Mouse (Mus musculus) embryonic facial prominence, embryonic 10.5 days (tissue): ENCODE data around the gene Uhmk1. TPM values are rescaled to one million over a fixed set of nuclear protein-coding genes. Genes with fewer than 3 reads are reported as not detected.
A peak's percentile ranks its signal among the peaks of the same experiment; 100 is the strongest.

Experiments used
- DNase-seq: peaks from one replicate; pipeline ENCODE4 v3.0.0-alpha.2; 2017; ENCODE audit warnings: low spot score
- H3K27ac ChIP-seq: fragments of 300-500 bp; sonication (generic); replicated peaks from 2 replicates; pipeline ENCODE4 v1.5.1; 2016; ENCODE audit warnings: mild to moderate bottlenecking
- H3K27me3 ChIP-seq: fragments of 300-500 bp; sonication (generic); replicated peaks from 2 replicates; pipeline ENCODE4 v1.6.1; 2016; ENCODE audit warnings: low read depth, mild to moderate bottlenecking; ENCODE audit not compliant: poor library complexity, severe bottlenecking
- H3K36me3 ChIP-seq: fragments of 300-500 bp; sonication (generic); replicated peaks from 2 replicates; pipeline ENCODE4 v1.6.1; 2016; ENCODE audit warnings: mild to moderate bottlenecking, moderate library complexity
- H3K4me1 ChIP-seq: fragments of 300-500 bp; sonication (generic); 2 replicates; pipeline ENCODE4 v1.6.1; 2016
- H3K4me3 ChIP-seq: fragments of 300-500 bp; sonication (generic); 2 replicates; pipeline ENCODE4 v1.5.1; 2016; ENCODE audit warnings: mild to moderate bottlenecking, moderate library complexity
- H3K9me3 ChIP-seq: fragments of 300-500 bp; sonication (generic); 2 replicates; pipeline ENCODE4 v1.6.1; 2016; ENCODE audit warnings: mild to moderate bottlenecking
- WGBS: fragments of 180-500 bp; shearing (Covaris S2); methylation state at CpG from one replicate; pipeline ENCODE4 v1.1.7; 2016; 5-methylcytosine and 5-hydroxymethylcytosine counted together
- polyA plus RNA-seq: library from polyadenylated mRNA; unstranded; fragments of >200 nt; fragmentation: Nextera tagmentation; extraction: Ambion mirVana; gene quantifications from 2 replicates; pipeline ENCODE4 v1.2.1, GENCODE M21; 2016

The Uhmk1 gene
- polyA plus RNA-seq, 1 experiment from 2014 or later: 10.6 TPM

- peak; percentile 19 for DNase-seq
- Histone ChIP-seq H3K9me3 (no peaks in the 10 kb centered on the region), H3K36me3 (peaks cover 93% of the 10 kb centered on the region), H3K4me1 (no peaks in the 10 kb centered on the region), H3K4me3 (no peak overlapping the region), H3K27me3 (no peaks in the 10 kb centered on the region), H3K27ac (no peak overlapping the region)
- 88% methylated on average over 3 of the region's 3 CpGs for WGBS
Observed at GRCm38 (mm10) chr1:170200379-170200778, 14.8 kb downstream of the Uhmk1 start.

- no peak overlapping the region for H3K27ac ChIP-seq
- no peak for DNase-seq
- 95% methylated on average over 8 of the region's 8 CpGs for WGBS
- H3K4me1 ChIP-seq: no peaks in the 10 kb centered on the region
- peaks cover 92% of the 10 kb centered on the region for H3K36me3 ChIP-seq
- no peaks in the 10 kb centered on the region for H3K9me3 ChIP-seq
- H3K27me3 ChIP-seq: no peaks in the 10 kb centered on the region
- H3K4me3 ChIP-seq: no peak overlapping the region
Observed at GRCm38 (mm10) chr1:170196211-170196610, 19.0 kb downstream of the Uhmk1 start.

- DNase-seq: no peak
- H3K9me3 ChIP-seq: no peaks in the 10 kb centered on the region
- no peaks in the 10 kb centered on the region for H3K4me1 ChIP-seq
- peaks cover 53% of the 10 kb centered on the region for H3K36me3 ChIP-seq
- 95% methylated on average over 1 of the region's 1 CpGs for WGBS
- no peaks in the 10 kb centered on the region for H3K27me3 ChIP-seq
- H3K27ac ChIP-seq: no peak overlapping the region
- H3K4me3 ChIP-seq: no peak overlapping the region
Observed at GRCm38 (mm10) chr1:170191925-170192324, 23.3 kb downstream of the Uhmk1 start.

- no peak overlapping the region for H3K4me3 ChIP-seq
- H3K27me3 ChIP-seq: no peaks in the 10 kb centered on the region
- no peak overlapping the region for H3K27ac ChIP-seq
- DNase-seq: no peak
- 83% methylated on average over 4 of the region's 4 CpGs for WGBS
- no peaks in the 10 kb centered on the region for H3K4me1 ChIP-seq
- peaks cover 36% of the 10 kb centered on the region for H3K36me3 ChIP-seq
- H3K9me3 ChIP-seq: no peaks in the 10 kb centered on the region
Observed at GRCm38 (mm10) chr1:170190225-170190624, 25.0 kb downstream of the Uhmk1 start.

GRCm38 (mm10) chr1:170188601-170189000 lies 26.6 kb downstream of the Uhmk1 start:
- no peaks in the 10 kb centered on the region for H3K9me3 ChIP-seq
- no peaks in the 10 kb centered on the region for H3K4me1 ChIP-seq
- peaks cover 20% of the 10 kb centered on the region for H3K36me3 ChIP-seq
- no peaks in the 10 kb centered on the region for H3K27me3 ChIP-seq
- H3K4me3 ChIP-seq: no peak overlapping the region
- no peak for DNase-seq
- no peak overlapping the region for H3K27ac ChIP-seq
- 80% methylated on average over 11 of the region's 11 CpGs for WGBS

- 90% methylated on average over 5 of the region's 5 CpGs for WGBS
- Histone ChIP-seq H3K4me3 (no peak overlapping the region), H3K9me3 (no peaks in the 10 kb centered on the region), H3K4me1 (no peaks in the 10 kb centered on the region), H3K36me3 (peaks cover 6% of the 10 kb centered on the region), H3K27me3 (no peaks in the 10 kb centered on the region), H3K27ac (no peak overlapping the region)
- DNase-seq: no peak
Observed at GRCm38 (mm10) chr1:170186531-170186930, 28.7 kb downstream of the Uhmk1 start.

GRCm38 (mm10) chr1:170185137-170185536 lies 30.1 kb downstream of the Uhmk1 start:
- 94% methylated on average over 3 of the region's 3 CpGs for WGBS

GRCm38 (mm10) chr1:170182706-170183105 lies 32.5 kb downstream of the Uhmk1 start:
- DNase-seq: no peak
- no peaks in the 10 kb centered on the region for H3K27me3 ChIP-seq
- no peaks in the 10 kb centered on the region for H3K36me3 ChIP-seq
- no peaks in the 10 kb centered on the region for H3K4me1 ChIP-seq
- no peak overlapping the region for H3K4me3 ChIP-seq
- no peaks in the 10 kb centered on the region for H3K9me3 ChIP-seq
- H3K27ac ChIP-seq: no peak overlapping the region

More at GRCm38 (mm10) chr1:170185137-170185536, 30.1 kb downstream of the Uhmk1 start:
- Histone ChIP-seq H3K4me3 (no peak overlapping the region), H3K27me3 (no peaks in the 10 kb centered on the region), H3K36me3 (no peaks in the 10 kb centered on the region), H3K9me3 (no peaks in the 10 kb centered on the region), H3K27ac (no peak overlapping the region), H3K4me1 (no peaks in the 10 kb centered on the region)
- DNase-seq: no peak

- no peak for DNase-seq
- H3K4me1 ChIP-seq: peaks cover 18% of the 10 kb centered on the region
- no peak overlapping the region for H3K27ac ChIP-seq
- no peaks in the 10 kb centered on the region for H3K9me3 ChIP-seq
- H3K4me3 ChIP-seq: no peak overlapping the region
- no peaks in the 10 kb centered on the region for H3K36me3 ChIP-seq
- 91% methylated on average over 8 of the region's 8 CpGs for WGBS
- H3K27me3 ChIP-seq: no peaks in the 10 kb centered on the region
Observed at GRCm38 (mm10) chr1:170176661-170177239, 38.4 kb downstream of the Uhmk1 start.

- Histone ChIP-seq H3K9me3 (no peaks in the 10 kb centered on the region), H3K27me3 (no peaks in the 10 kb centered on the region), H3K4me1 (peaks cover 18% of the 10 kb centered on the region), H3K27ac (no peak overlapping the region), H3K4me3 (peak overlapping the region; percentile 86), H3K36me3 (no peaks in the 10 kb centered on the region)
- DNase-seq: no peak
- WGBS: 61% methylated on average over 6 of the region's 6 CpGs
Observed at GRCm38 (mm10) chr1:170175848-170176247, 39.3 kb downstream of the Uhmk1 start.

GRCm38 (mm10) chr1:170174814-170175332 lies 40.3 kb downstream of the Uhmk1 start, which contains the start of gene Uap1:
Uap1 (minus strand) TSS chr1:170174957.
- WGBS: under 1% methylated on average over 52 of the region's 52 CpGs

GRCm38 (mm10) chr1:170173991-170174813 lies 41.0 kb downstream of the Uhmk1 start:
- Histone ChIP-seq H3K36me3 (no peaks in the 10 kb centered on the region), H3K9me3 (no peaks in the 10 kb centered on the region), H3K4me3 (peak overlapping the region; percentile 86), H3K4me1 (peaks cover 18% of the 10 kb centered on the region), H3K27me3 (no peaks in the 10 kb centered on the region), H3K27ac (peak overlapping the region; percentile 94)
- no peak for DNase-seq
- 1% methylated on average over 50 of the region's 50 CpGs for WGBS

More at GRCm38 (mm10) chr1:170174814-170175332, 40.3 kb downstream of the Uhmk1 start, which contains the start of gene Uap1:
- H3K36me3 ChIP-seq: no peaks in the 10 kb centered on the region
- H3K27ac ChIP-seq: peak within 1 kb of the TSS; percentile 94
- H3K4me3 ChIP-seq: peak within 1 kb of the TSS; percentile 86
- H3K9me3 ChIP-seq: no peaks in the 10 kb centered on the region
- no peaks in the 10 kb centered on the region for H3K27me3 ChIP-seq
- H3K4me1 ChIP-seq: peaks cover 18% of the 10 kb centered on the region
- peak; percentile 99 for DNase-seq

- peaks cover 20% of the 10 kb centered on the region for H3K36me3 ChIP-seq
- no peak overlapping the region for H3K27ac ChIP-seq
- H3K27me3 ChIP-seq: no peaks in the 10 kb centered on the region
- H3K9me3 ChIP-seq: no peaks in the 10 kb centered on the region
- no peak overlapping the region for H3K4me3 ChIP-seq
- 93% methylated on average over 6 of the region's 6 CpGs for WGBS
- DNase-seq: no peak
- H3K4me1 ChIP-seq: peaks cover under 1% of the 10 kb centered on the region; the same call in 1 of the 2 replicates
Observed at GRCm38 (mm10) chr1:170167781-170168180, 47.4 kb downstream of the Uhmk1 start.
